ENCODE assay signal across 8 mouse cellular contexts in the genomic region with DNA sequence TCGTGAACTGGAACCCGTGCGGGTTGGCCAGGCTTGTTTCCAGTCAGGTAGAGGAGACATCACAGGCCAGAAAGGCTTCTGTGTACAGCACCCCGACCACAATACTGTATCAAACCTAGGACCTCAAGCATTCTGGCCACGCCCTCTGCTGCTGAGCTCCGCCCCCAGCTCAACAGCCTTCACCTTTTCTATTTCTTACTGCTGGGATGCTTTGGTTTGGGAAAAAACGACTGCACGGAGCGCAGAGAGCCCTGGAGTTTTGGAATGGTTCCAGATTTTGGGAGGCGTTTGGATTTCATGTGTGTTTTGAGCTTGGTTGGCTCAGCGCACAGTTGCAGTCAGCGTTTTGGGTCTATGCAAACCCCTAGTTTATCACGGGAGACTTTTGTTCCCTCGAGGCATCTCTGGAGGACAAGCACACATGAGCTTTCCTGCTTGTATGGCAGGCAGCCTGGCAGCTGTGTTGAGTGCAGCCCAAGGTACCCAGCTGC. TPM values are rescaled to one million over a fixed set of nuclear protein-coding genes. Genes with fewer than 3 reads are reported as not detected.
A peak's percentile ranks its signal among the peaks of the same experiment; 100 is the strongest.
DNase-seq lines count a peak whose midpoint lies in the region; ATAC-seq and TF ChIP-seq lines count a peak whose summit lies in the region.
"Had no signal": no experiment of that assay in that cellular context is flagged by ENCODE, and none has a peak within 500 bp of the region (broad histone marks: within the 10 kb centered on the region; RNA-seq: fewer than 3 reads in every experiment).

No protein-coding gene starts in this region.

- WGBS in hindbrain, postnatal 0 days, result 47% methylated on average over 14 of the region's 14 CpGs
- WGBS in hindbrain, embryonic 16.5 days, result 58% methylated on average over 14 of the region's 14 CpGs
- 51% methylated on average over 14 of the region's 14 CpGs for WGBS in embryonic facial prominence, embryonic 14.5 days
- WGBS in lung, embryonic 16.5 days, result 46% methylated on average over 14 of the region's 14 CpGs

- ATAC-seq in hindbrain, postnatal 0 days, result 0 out of 2 replicates have a peak, but pooled peaks have one; percentile 24
- ATAC-seq in hindbrain, embryonic 16.5 days, result no peak
- peak; percentile 13; the same call in 1 of the 2 replicates for ATAC-seq in embryonic facial prominence, embryonic 14.5 days (ENCODE audit: low read depth)
- peak; percentile 42; the same call in 1 of the 2 replicates for ATAC-seq in lung, embryonic 16.5 days (ENCODE audit: low read depth)

- peak; percentile 42 for DNase-seq in hindbrain, postnatal 0 days (ENCODE audit: low spot score)
- peak; percentile 22 for DNase-seq in WW6 (ENCODE audit: low read depth, low spot score)
- peak; percentile 75 for DNase-seq in embryonic facial prominence, embryonic 14.5 days (ENCODE audit: low spot score)
- DNase-seq in left cerebral cortex, adult 11 months (ENCODE audit: low spot score), result no peak
- DNase-seq in urinary bladder, postnatal 4 days (ENCODE audit: low spot score in 2 of 2), result no peak

- TF ChIP-seq CTCF in hindbrain, postnatal 0 days (IDR thresholded peaks at IDR 0.05; ENCODE audit: low read depth), result no peak

- H3K36me3 ChIP-seq in hindbrain, postnatal 0 days (ENCODE audit: insufficient read depth, low read length), result no peaks in the 10 kb centered on the region
- no peaks in the 10 kb centered on the region; the same call in 1 of the 2 replicates for H3K36me3 ChIP-seq in hindbrain, embryonic 16.5 days (ENCODE audit: control insufficient read depth, insufficient read depth, low read length)
- peaks cover 12% of the 10 kb centered on the region; the same call in 1 of the 2 replicates for H3K36me3 ChIP-seq in embryonic facial prominence, embryonic 14.5 days (ENCODE audit: control insufficient read depth, insufficient read depth, low read length)
- 0 out of 2 replicates have a peak, but pooled peaks cover 4% of the 10 kb centered on the region for H3K36me3 ChIP-seq in lung, embryonic 16.5 days (ENCODE audit: control insufficient read depth, insufficient read depth, low read length)

- H3K27me3 ChIP-seq in hindbrain, postnatal 0 days (ENCODE audit: insufficient read depth, low read length), result no peaks in the 10 kb centered on the region
- no peaks in the 10 kb centered on the region for H3K27me3 ChIP-seq in hindbrain, embryonic 16.5 days (replicated peaks; ENCODE audit: control insufficient read depth, insufficient read depth, low read length)
- H3K27me3 ChIP-seq in embryonic facial prominence, embryonic 14.5 days (replicated peaks; ENCODE audit: control insufficient read depth, insufficient read depth, low read length), result no peaks in the 10 kb centered on the region
- no peaks in the 10 kb centered on the region for H3K27me3 ChIP-seq in lung, embryonic 16.5 days (ENCODE audit: control insufficient read depth, insufficient read depth, low read depth, low read length)

- no peak overlapping the region for H3K4me3 ChIP-seq in hindbrain, postnatal 0 days (ENCODE audit: low read length)
- H3K4me3 ChIP-seq in hindbrain, embryonic 16.5 days (ENCODE audit: low read length), result no peak overlapping the region
- H3K4me3 ChIP-seq in embryonic facial prominence, embryonic 14.5 days (ENCODE audit: low read depth, low read length), result no peak overlapping the region
- H3K4me3 ChIP-seq in lung, embryonic 16.5 days (ENCODE audit: low read length), result no peak overlapping the region

- H3K9ac ChIP-seq in hindbrain, postnatal 0 days (replicated peaks; ENCODE audit: low read length), result no peak overlapping the region
- H3K9ac ChIP-seq in hindbrain, embryonic 16.5 days (ENCODE audit: low read depth, low read length), result no peak overlapping the region
- H3K9ac ChIP-seq in embryonic facial prominence, embryonic 14.5 days (ENCODE audit: low read depth, low read length), result no peak overlapping the region
- H3K9ac ChIP-seq in lung, embryonic 16.5 days (ENCODE audit: low read length), result no peak overlapping the region

- no peak overlapping the region for H3K27ac ChIP-seq in hindbrain, postnatal 0 days
- no peak overlapping the region; the same call in 1 of the 2 replicates for H3K27ac ChIP-seq in hindbrain, embryonic 16.5 days (ENCODE audit: low read depth, low read length)
- H3K27ac ChIP-seq in embryonic facial prominence, embryonic 14.5 days (replicated peaks; ENCODE audit: low read depth, low read length), result no peak overlapping the region
- H3K27ac ChIP-seq in lung, embryonic 16.5 days (ENCODE audit: low read length), result 0 out of 2 replicates have a peak overlapping the region, but pooled peaks have one; percentile 30
- H3K27ac ChIP-seq: macrophage had no signal

- H3K4me2 ChIP-seq in hindbrain, postnatal 0 days (ENCODE audit: low read depth, low read length), result no peak overlapping the region
- no peak overlapping the region; the same call in 1 of the 2 replicates for H3K4me2 ChIP-seq in hindbrain, embryonic 16.5 days (ENCODE audit: low read length)
- H3K4me2 ChIP-seq in embryonic facial prominence, embryonic 14.5 days (ENCODE audit: low read depth, low read length), result no peak overlapping the region
- no peak overlapping the region for H3K4me2 ChIP-seq in lung, embryonic 16.5 days (ENCODE audit: low read depth, low read length)

- no peaks in the 10 kb centered on the region for H3K4me1 ChIP-seq in hindbrain, postnatal 0 days (ENCODE audit: insufficient read depth, low read length)
- peaks cover 9% of the 10 kb centered on the region for H3K4me1 ChIP-seq in hindbrain, embryonic 16.5 days (ENCODE audit: control insufficient read depth, insufficient read depth, low read depth, low read length)
- peaks cover 4% of the 10 kb centered on the region; the same call in 1 of the 2 replicates for H3K4me1 ChIP-seq in embryonic facial prominence, embryonic 14.5 days (ENCODE audit: control insufficient read depth, insufficient read depth, low read length)
- H3K4me1 ChIP-seq in lung, embryonic 16.5 days (replicated peaks; ENCODE audit: control insufficient read depth, insufficient read depth, low read length), result peaks cover 12% of the 10 kb centered on the region

- H3K9me3 ChIP-seq in hindbrain, postnatal 0 days (ENCODE audit: low read length), result no peaks in the 10 kb centered on the region
- H3K9me3 ChIP-seq in hindbrain, embryonic 16.5 days (ENCODE audit: control insufficient read depth, low read length), result no peaks in the 10 kb centered on the region
- H3K9me3 ChIP-seq in embryonic facial prominence, embryonic 14.5 days (ENCODE audit: control insufficient read depth, low read length), result no peaks in the 10 kb centered on the region
- no peaks in the 10 kb centered on the region for H3K9me3 ChIP-seq in lung, embryonic 16.5 days (ENCODE audit: control insufficient read depth, low read length)

RNA-seq across cellular contexts. Expression of a gene that starts 32.2 kb away (rescaled TPM):
- total RNA-seq in hindbrain, postnatal 0 days (2014; rRNA removed), result 26.1 and 38.4 TPM in 2 replicates
- 26.8 and 29.3 TPM in 2 replicates for polyA plus RNA-seq in hindbrain, postnatal 0 days (2015; fragmentation: Nextera tagmentation; extraction: Ambion mirVana)
- 38.1 and 43.3 TPM in 2 replicates for polyA plus RNA-seq in hindbrain, embryonic 16.5 days (2015; fragmentation: Nextera tagmentation; extraction: Ambion mirVana)
- 29.2 and 32.3 TPM in 2 replicates for polyA plus RNA-seq in embryonic facial prominence, embryonic 14.5 days (2014; fragmentation: Nextera tagmentation; extraction: Ambion mirVana)
- 63.4 and 65.6 TPM in 2 replicates for polyA plus RNA-seq in lung, embryonic 16.5 days (2015; fragmentation: Nextera tagmentation; extraction: Ambion mirVana)

Comparison
In these comparisons a context has a peak if more than half of its experiments do, and no peak if none do; other contexts are left out.
1. DNase-seq: peak in hindbrain, postnatal 0 days (single experiment), WW6 (single experiment) and embryonic facial prominence, embryonic 14.5 days (single experiment); none in left cerebral cortex, adult 11 months (single experiment) and urinary bladder, postnatal 4 days (0 of 2).